Mouse (Mus musculus) embryo, embryonic 10 days (tissue): ENCODE results near the gene Rasgef1c.

ENCODE experiments used
- DNase-seq: peaks from one replicate; pipeline ENCODE4 v3.0.0-alpha.2; 2015; ENCODE audit warnings: low spot score

Rasgef1c gene

GRCm38 (mm10) chr11:49926183-49926582 lies 24.5 kb downstream of the Rasgef1c start:
- DNase-seq = no peak

DNA sequence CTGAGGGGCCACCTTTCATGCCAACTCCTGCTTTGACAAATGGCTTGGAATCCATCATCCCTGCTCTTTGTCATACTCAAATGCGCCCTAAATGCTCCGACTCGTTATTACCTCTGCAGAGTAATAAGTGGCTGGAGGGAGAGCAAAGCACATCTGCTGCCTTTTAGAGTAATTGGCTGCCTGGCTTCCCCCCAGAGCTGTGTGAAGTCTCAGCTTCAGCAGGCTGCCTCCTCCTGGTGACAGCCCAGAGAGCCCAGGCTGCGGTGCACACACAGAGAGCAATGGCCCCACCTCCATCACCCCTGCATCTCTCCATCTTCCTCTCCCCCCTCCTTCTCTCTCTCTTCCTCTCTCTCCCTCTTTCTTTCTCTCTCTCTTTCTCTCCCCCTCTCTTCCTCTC lies 25.5 kb downstream of the Rasgef1c start:
- DNase-seq = peak; percentile 54

DNA sequence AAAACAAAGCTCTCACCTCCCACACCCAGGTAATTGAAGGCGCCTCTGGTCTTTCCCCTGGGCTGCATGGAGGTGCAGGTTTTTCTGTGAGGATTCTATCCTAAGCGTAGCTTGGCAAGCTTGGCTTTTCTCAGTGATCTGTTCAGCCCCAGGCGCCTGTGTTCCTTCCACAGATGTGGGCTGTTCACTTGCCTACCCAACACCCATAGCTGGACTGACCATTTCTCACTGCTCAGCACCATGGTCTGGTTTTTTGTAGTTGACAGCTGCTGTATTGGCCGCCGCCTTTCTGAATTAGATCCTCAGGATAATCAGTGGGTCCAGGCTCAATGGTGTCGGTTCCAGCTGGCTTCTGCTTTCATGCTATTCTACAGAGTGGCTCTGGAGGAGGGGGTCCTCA lies 26.0 kb downstream of the Rasgef1c start:
- DNase-seq = no peak

DNA sequence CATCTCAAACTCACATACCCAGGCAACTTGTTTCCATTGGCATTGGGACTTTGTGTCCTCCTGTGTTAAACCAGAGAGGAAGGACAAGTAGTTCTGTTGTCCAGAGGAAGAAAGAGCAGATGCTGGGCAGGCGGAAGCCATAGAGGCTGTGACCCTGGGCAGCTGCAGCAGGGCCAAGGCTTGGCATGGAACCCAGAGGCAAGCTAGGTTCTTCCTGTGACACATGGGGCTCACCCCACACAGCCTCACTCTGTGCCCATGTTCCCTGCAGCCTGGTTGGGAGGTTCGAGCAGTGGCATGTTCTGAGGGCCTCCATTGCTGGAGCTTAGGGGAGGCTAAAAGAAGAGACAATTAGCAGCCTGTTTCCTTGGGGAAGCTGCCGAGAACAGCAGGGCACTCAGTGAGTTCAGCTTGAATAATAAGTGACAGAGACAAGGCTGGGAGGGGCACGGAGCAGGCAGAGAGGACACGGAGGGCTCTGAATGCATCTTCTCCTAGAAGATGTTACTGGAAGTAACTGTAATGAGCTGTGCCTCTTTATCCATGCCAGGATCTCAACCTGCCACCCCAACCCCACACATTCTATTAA lies 29.5 kb downstream of the Rasgef1c start:
- DNase-seq = no peak

DNA sequence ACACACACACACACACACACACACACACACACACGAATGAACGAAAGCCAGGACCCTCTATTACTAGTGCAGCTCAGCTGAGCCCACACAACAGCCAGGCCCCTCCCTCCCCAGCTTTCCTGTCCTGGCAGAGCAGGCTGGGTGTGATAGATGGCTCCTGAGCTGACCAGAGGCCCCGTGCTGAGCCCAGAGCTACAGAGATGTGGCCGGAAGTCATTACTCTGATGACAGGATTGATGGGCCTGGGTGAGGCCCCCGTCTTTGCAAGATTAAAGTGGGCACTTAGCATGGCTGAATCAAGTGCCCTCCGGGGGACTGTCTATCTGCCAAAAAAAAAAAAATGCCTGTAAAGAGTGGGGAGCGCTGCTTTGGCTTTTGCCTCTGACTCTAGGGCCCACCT lies 30.2 kb downstream of the Rasgef1c start:
- DNase-seq = peak; percentile 83

GRCm38 (mm10) chr11:49933811-49934210 lies 32.2 kb downstream of the Rasgef1c start:
- DNase-seq = no peak

GRCm38 (mm10) chr11:49934322-49934721 lies 32.7 kb downstream of the Rasgef1c start:
- DNase-seq = no peak

DNA sequence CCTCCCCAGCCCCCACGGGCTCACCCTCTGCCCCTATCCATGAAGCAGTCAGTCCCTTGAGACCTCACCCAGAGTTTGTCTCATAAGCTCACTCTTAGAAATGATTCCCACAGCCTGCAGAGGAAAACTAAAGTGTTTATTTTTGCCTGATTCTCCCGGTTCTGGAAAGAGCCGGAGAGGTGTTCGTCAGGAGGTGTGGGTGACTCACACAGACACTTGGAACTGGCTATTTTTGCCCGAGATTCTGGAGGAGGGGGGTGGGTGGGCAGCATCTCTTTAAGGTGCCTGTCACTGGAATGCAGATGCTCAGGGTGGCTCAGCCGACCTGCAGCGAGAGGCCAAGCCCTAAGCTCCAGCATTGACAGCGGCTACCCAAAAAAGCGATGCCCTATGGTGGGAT lies 34.8 kb downstream of the Rasgef1c start:
- no peak for DNase-seq

DNA sequence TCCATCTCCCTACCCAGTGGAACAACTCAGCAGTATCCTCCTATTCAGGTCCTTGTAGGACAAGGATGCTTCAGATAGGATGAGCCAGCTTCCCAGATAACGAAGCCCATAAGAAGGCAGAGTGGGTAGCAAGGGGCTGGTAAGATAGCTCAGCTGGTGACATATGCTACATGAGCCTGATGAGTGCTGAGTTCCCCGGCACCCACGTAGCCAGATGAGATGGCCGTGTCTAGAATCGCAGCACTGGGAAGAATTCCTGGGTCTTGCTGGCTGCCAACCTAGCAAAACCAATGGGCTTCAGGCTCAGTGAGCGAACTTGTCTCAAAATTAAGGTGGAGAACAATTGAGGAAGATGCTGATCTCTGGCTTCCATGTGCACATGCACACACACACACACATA lies 36.1 kb downstream of the Rasgef1c start:
- no peak for DNase-seq

- peak; percentile 20 for DNase-seq
Observed at GRCm38 (mm10) chr11:49938258-49939164, 36.9 kb downstream of the Rasgef1c start.

DNA sequence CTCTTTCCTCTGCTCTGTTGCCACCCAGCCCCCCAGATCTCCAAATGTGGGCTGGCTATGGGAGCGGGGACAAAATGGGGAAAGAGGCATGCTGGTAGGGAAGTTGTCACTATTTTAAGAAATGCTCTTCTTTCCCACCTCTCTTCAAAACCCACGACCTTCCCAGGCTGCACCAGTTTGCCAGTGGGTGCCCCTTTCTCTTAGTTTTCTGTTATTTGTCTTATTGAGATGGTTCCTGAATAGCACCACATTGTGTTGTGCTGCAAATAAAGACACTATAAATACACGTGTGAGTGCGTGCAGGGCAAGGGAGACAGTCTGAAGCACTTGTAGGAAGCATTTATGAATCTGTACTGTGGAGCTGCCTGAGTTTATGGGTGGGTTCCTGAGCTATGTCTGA lies 41.2 kb downstream of the Rasgef1c start:
- DNase-seq = no peak

GRCm38 (mm10) chr11:49943901-49944300 lies 42.3 kb downstream of the Rasgef1c start:
- DNase-seq = no peak

DNA sequence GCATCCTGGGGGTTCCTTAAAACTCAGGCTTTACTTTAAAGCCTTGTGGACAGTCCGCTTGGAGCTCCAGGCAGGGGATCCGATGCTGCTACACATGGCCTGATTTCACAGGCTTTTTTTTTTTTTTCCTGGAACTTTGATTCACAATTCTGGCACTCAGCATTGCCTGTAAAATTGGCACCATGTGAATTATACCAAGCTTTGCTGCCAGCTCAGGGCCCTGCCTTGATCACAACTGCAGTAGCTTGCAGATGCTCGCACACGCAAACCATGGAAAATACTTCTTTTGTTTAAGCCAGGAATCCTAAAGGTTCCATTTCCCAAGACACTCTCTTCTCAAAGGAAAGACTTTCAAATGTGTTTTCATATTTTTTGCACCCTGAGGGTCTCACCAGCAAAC lies 44.1 kb downstream of the Rasgef1c start:
- no peak for DNase-seq

GRCm38 (mm10) chr11:49949839-49950238 lies 48.2 kb downstream of the Rasgef1c start:
- no peak for DNase-seq

DNA sequence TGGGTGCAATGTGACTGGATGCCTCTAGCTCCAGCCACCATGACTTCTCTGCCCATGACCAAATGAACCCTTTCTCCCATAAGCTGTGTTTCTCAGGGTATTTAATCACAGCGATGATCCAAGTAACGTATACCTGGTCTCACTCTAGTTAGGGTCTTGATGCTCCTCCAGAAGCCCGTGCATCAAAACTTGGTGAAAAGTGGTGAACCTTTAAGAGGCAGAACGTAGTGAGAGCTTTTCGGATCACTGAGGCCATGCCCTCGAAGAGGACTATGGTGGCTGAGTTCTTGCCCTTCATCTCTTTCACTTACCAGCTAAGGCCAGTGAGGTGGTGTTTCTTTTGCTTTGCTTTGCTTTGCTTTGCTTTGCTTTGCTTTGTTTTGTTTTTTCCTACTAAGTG lies 52.0 kb downstream of the Rasgef1c start:
- DNase-seq = no peak

DNA sequence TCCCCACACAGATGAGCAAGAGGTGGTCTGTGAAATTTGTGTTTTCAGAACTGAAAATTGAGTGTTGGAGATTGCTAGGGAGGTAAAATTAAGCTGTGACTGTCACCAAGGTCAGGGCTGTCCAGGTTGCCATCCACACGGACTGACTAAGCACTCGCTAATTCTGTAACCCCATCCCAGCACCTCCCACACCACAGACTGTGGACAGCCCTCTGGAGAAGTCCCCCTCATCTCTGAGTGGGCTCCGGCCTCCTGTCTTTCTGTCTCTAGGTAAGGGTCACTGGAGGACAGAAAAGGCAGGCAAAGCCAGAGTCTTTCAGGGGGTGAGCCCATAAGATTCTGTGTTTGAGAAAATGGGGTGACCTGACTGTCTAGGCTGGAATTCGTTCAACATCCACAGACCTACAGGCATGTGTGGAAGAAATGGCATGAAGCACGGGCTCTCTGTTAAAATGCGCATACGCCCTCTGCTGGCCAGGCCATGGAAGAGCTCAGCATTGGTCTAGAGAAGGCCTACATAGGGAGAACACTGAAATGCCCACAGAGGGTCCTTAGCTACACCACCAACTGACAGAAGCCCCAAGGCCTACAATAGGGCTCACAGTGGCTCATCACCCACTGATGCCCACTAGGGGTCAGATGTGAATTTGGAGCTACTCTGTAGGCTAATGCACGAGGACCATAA lies 54.1 kb downstream of the Rasgef1c start:
- DNase-seq = peak; percentile 90

GRCm38 (mm10) chr11:49958017-49958416 lies 56.4 kb downstream of the Rasgef1c start:
- no peak for DNase-seq

GRCm38 (mm10) chr11:49961098-49961740 lies 59.6 kb downstream of the Rasgef1c start:
- peak; percentile 87 for DNase-seq

DNA sequence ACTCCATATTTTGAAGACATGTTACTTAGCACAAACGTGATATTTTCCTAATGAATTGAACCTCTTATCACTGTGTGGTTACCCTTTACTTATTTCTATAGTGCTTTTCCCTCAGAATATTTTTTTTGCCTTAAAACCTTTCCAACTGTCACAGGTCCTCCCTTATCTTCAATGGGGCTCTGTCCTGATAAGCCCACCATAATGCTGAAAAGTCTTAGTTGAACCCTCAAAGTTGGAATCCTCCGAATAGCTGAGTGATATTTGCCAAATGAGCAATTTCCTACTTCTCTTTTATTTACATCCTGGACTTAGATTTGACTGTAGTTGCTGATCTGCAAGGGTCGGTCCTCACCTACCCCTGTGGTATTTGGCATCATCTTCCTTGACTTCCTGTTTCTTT lies 63.7 kb downstream of the Rasgef1c start:
- no peak for DNase-seq

- no peak for DNase-seq
Observed at GRCm38 (mm10) chr11:49969692-49970091, 68.1 kb downstream of the Rasgef1c start.

GRCm38 (mm10) chr11:49973657-49974340 lies 72.2 kb downstream of the Rasgef1c start:
- DNase-seq = no peak

DNA sequence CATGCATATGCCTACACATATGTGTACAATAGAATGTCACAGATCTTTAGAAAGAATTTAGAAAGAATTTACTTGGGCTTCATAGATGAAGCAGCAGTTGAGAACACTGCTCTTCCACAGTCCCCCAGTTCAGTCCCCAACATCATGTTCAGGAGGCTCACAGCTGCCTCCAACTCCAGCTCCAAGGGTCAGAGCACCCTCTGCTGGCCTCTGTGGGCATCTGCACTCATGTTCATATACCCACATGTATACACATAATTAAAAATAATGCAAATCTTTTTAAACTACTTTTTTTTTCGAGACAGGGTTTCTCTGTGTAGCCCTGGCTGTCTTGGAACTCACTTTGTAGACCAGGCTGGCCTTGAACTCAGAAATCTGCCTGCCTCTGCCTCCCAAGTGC lies 73.0 kb downstream of the Rasgef1c start:
- no peak for DNase-seq
